Mouse (Mus musculus) hindbrain, embryonic 13.5 days (tissue): Measurements from ENCODE around the gene Als2cr12. TPM values are rescaled to one million over a fixed set of nuclear protein-coding genes. Genes with fewer than 3 reads are reported as not detected.
"Not testable (repeated sequence)": the region's sequence is repeated elsewhere in the genome, so short reads cannot be mapped to it uniquely, and the experiment has no call there.

Experiments used
- ATAC-seq: fragments of 200-750 bp; cut with Nextera tagmentation; 2 replicates; pipeline ENCODE4 v1.8.0; 2017; ENCODE audit warnings: moderate TSS enrichment; ENCODE audit not compliant: low FRiP score
- H3K27ac ChIP-seq: fragments of 300-500 bp; sonication (generic); 2 replicates; pipeline ENCODE4 v1.5.1; 2015; ENCODE audit warnings: inconsistent platforms, mild to moderate bottlenecking, moderate library complexity
- H3K27me3 ChIP-seq: fragments of 300-500 bp; sonication (generic); 2 replicates; pipeline ENCODE4 v1.6.1; 2015; ENCODE audit warnings: mild to moderate bottlenecking, inconsistent platforms
- H3K36me3 ChIP-seq: fragments of 300-500 bp; sonication (generic); 2 replicates; pipeline ENCODE4 v1.6.1; 2015; ENCODE audit warnings: mild to moderate bottlenecking, inconsistent platforms
- H3K4me1 ChIP-seq: fragments of 300-500 bp; sonication (generic); replicated peaks from 2 replicates; pipeline ENCODE4 v1.6.1; 2015; ENCODE audit warnings: inconsistent platforms
- H3K4me2 ChIP-seq: fragments of 300-500 bp; sonication (generic); 2 replicates; pipeline ENCODE4 v1.6.1; 2015; ENCODE audit warnings: inconsistent platforms, mild to moderate bottlenecking, moderate library complexity
- H3K4me3 ChIP-seq: fragments of 300-500 bp; sonication (generic); 2 replicates; pipeline ENCODE4 v1.5.1; 2015; ENCODE audit warnings: mild to moderate bottlenecking, inconsistent platforms
- H3K9ac ChIP-seq: fragments of 300-500 bp; sonication (generic); 2 replicates; pipeline ENCODE4 v1.6.1; 2015; ENCODE audit warnings: mild to moderate bottlenecking, inconsistent platforms
- H3K9me3 ChIP-seq: fragments of 300-500 bp; sonication (generic); 2 replicates; pipeline ENCODE4 v1.6.1; 2016; ENCODE audit warnings: inconsistent platforms
- WGBS: fragments of 180-500 bp; shearing (Covaris S2); methylation state at CpG from one replicate; pipeline ENCODE4 v1.1.7; 2015; 5-methylcytosine and 5-hydroxymethylcytosine counted together
- polyA plus RNA-seq: library from polyadenylated mRNA; unstranded; fragments of >200 nt; fragmentation: Nextera tagmentation; extraction: Ambion mirVana; gene quantifications from 2 replicates; pipeline ENCODE4 v1.2.1, GENCODE M21; 2015

Als2cr12 gene
- polyA plus RNA-seq = not detected in 2 replicates

DNA sequence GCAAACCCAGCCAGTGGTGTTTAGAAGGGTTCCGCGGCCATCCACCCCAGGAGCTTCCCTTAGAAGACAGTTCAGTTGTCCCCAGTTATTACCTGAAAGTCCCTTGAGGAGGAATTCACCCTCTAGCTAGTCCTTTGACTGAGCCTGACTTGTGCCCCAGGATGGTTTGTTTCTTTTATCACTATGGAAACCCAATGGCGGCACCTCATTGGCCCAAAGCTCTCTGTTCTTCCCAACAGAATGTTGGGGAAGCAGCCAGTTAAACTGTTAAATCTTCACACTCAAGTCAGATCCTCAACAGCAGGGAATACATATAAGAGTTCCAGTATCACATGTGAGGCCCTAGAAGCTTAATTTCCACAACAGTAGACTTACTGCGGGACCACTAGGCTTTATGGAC lies at the start of gene Als2cr12:
TSS of gene Als2cr12 (minus strand) at position 180 of the 400 bp plus-strand sequence.
- H3K9me3 ChIP-seq, H3K4me3 ChIP-seq, H3K27me3 ChIP-seq, H3K27ac ChIP-seq, H3K36me3 ChIP-seq, H3K9ac ChIP-seq, H3K4me2 ChIP-seq, ATAC-seq, H3K4me1 ChIP-seq: not testable (repeated sequence)
- 88% methylated on average over 4 of the region's 4 CpGs for WGBS

DNA sequence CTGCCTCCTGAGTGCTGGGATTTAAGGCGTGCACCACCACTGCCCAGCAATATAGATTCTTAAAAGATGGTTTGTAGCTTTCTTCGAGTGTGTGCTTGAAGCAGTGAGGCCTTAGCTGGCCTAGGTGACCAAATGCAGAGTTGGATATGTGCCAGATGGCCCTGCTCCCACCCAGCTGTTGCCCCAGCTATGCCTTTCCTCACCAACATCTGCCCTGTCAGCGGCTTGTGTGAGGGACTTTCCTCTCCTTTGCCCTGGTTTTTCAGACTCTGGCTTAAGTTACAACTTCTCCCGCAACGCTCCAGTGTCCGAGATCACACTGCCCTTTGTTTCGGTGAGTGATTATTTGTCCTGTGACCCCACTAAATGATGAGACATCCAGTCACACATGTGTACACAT lies 48.9 kb upstream of the Als2cr12 start:
- no peaks in the 10 kb centered on the region for H3K27me3 ChIP-seq
- peaks cover 47% of the 10 kb centered on the region for H3K36me3 ChIP-seq
- no peak for ATAC-seq
- H3K9ac ChIP-seq = no peak overlapping the region
- no peaks in the 10 kb centered on the region for H3K9me3 ChIP-seq
- H3K27ac ChIP-seq = no peak overlapping the region
- H3K4me2 ChIP-seq = no peak overlapping the region
- WGBS = 88% methylated on average over 7 of the region's 7 CpGs
- H3K4me3 ChIP-seq = no peak overlapping the region
- no peaks in the 10 kb centered on the region for H3K4me1 ChIP-seq

DNA sequence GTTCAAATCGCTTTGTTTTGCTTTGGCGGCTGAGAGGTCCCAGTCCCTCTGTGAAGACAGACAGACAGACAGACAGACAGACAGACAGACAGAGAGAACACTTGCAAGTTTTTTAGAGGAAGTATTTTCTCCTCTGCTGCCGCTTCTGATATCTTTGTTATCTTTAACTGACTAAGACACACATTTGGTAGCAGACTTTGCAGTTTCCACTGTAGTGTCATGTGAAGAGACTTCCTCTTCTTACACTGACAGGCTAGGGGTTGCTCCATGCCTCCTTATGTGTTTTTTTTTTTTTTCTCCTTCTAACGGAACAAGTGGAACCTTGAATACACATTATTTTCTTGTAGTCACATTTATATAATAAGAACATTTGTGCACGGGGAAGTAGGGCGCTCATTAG lies 47.5 kb upstream of the Als2cr12 start:
- no peaks in the 10 kb centered on the region for H3K4me1 ChIP-seq
- 96% methylated on average over 6 of the region's 6 CpGs for WGBS
- no peaks in the 10 kb centered on the region for H3K27me3 ChIP-seq
- no peak for ATAC-seq
- H3K4me3 ChIP-seq = no peak overlapping the region
- H3K9me3 ChIP-seq = no peaks in the 10 kb centered on the region
- H3K9ac ChIP-seq = no peak overlapping the region
- peaks cover 41% of the 10 kb centered on the region for H3K36me3 ChIP-seq
- H3K4me2 ChIP-seq = no peak overlapping the region
- H3K27ac ChIP-seq = no peak overlapping the region

DNA sequence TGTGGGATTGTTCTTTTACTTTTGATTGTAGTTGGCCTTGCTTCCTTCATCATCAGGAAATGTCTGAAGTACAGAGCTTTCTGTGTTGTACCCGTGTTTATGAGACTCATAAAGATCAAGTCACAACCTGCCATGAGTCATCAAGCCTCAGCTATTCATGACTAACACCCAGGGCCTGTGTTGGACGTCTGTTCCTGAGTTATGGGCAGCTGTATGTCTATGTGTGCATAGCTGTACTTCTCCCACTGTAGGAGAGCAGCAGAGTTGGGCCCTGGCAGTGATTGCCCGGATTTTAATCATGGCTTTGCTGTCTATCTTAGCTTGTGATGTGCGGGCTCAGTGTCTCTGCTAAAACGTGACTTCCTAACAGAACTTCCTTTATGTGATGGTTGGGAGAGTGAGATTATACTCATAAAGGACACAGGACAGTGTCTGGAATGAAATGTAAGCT lies 46.8 kb upstream of the Als2cr12 start:
- Histone ChIP-seq H3K4me1 (no peaks in the 10 kb centered on the region), H3K4me2 (no peak overlapping the region), H3K27me3 (no peaks in the 10 kb centered on the region), H3K36me3 (peaks cover 43% of the 10 kb centered on the region), H3K27ac (no peak overlapping the region), H3K4me3 (no peak overlapping the region), H3K9ac (no peak overlapping the region), H3K9me3 (no peaks in the 10 kb centered on the region)
- 84% methylated on average over 5 of the region's 5 CpGs for WGBS
- no peak for ATAC-seq

DNA sequence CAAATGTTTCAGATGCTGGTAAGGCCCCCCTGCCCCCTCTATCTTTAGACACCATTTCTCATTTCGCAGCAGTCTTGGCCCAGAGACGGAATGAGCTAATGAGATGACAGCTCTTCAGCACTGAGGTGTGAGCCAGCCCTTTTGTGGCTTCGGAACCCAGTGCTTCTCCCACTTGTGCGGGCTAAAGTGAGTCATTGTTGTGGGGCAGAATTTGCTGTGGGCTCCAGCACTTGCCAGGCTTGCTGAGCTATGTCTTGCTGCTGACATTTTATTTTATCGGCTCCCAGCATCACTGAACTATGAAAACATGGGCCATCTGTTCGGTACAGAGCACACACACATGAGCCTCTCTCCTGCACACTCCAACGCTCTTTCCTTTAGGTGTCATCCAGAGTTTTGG lies 43.7 kb upstream of the Als2cr12 start:
- no peak overlapping the region for H3K9ac ChIP-seq
- no peak overlapping the region for H3K4me2 ChIP-seq
- H3K4me1 ChIP-seq = no peaks in the 10 kb centered on the region
- H3K36me3 ChIP-seq = peaks cover 37% of the 10 kb centered on the region
- ATAC-seq = no peak
- H3K27me3 ChIP-seq = no peaks in the 10 kb centered on the region
- H3K9me3 ChIP-seq = no peaks in the 10 kb centered on the region
- H3K4me3 ChIP-seq = no peak overlapping the region
- H3K27ac ChIP-seq = no peak overlapping the region
- WGBS = 95% methylated on average over 7 of the region's 7 CpGs

DNA sequence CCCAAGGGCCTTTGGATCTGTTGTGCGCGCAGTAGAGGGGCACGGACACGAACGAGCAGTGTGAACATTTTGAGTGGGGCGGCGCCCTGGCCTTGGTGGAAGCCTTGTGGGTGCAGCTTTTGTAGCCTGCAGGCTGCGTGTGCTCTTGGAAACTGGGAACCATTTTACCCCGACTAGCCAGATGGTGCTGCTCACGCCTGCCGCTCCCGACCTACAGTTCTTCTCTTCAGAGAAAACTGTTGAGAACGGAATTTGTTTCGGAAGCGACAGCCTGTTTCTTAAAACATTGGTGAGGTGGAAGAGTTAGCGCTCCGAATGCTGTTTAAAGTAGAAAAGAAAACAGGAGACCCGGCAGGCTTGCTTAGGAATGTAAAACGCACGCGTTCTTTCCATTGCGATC lies 41.2 kb upstream of the Als2cr12 start:
- H3K9me3 ChIP-seq = no peaks in the 10 kb centered on the region
- no peak overlapping the region for H3K9ac ChIP-seq
- H3K4me1 ChIP-seq = no peaks in the 10 kb centered on the region
- H3K4me2 ChIP-seq = no peak overlapping the region
- no peak overlapping the region for H3K27ac ChIP-seq
- peaks cover 29% of the 10 kb centered on the region for H3K36me3 ChIP-seq
- no peaks in the 10 kb centered on the region for H3K27me3 ChIP-seq
- H3K4me3 ChIP-seq = no peak overlapping the region
- WGBS = 96% methylated on average over 22 of the region's 22 CpGs
- no peak for ATAC-seq

DNA sequence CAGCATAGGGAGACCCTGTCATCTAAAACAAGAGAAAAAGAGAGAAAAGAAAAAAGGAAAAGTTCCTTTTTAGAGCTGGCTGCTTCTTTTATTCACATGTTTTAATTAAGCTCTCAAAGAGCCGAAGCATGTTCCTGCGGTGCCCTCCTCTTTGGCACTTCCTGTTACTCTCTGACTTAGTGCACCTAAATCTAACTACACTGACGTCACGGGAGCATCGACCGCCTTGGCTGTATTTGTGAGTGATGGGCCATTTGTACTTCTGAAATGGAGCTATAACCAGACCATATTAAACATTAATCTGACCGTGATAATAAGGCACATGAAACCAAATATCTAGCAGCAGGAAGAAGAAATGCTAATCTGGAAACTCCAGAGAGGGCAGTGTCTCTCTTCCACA lies 40.2 kb upstream of the Als2cr12 start:
- Histone ChIP-seq H3K4me3 (no peak overlapping the region), H3K27me3 (no peaks in the 10 kb centered on the region), H3K4me1 (no peaks in the 10 kb centered on the region), H3K9me3 (no peaks in the 10 kb centered on the region), H3K4me2 (no peak overlapping the region), H3K9ac (no peak overlapping the region), H3K36me3 (peaks cover 24% of the 10 kb centered on the region), H3K27ac (no peak overlapping the region)
- no peak for ATAC-seq
- WGBS = 92% methylated on average over 7 of the region's 7 CpGs

DNA sequence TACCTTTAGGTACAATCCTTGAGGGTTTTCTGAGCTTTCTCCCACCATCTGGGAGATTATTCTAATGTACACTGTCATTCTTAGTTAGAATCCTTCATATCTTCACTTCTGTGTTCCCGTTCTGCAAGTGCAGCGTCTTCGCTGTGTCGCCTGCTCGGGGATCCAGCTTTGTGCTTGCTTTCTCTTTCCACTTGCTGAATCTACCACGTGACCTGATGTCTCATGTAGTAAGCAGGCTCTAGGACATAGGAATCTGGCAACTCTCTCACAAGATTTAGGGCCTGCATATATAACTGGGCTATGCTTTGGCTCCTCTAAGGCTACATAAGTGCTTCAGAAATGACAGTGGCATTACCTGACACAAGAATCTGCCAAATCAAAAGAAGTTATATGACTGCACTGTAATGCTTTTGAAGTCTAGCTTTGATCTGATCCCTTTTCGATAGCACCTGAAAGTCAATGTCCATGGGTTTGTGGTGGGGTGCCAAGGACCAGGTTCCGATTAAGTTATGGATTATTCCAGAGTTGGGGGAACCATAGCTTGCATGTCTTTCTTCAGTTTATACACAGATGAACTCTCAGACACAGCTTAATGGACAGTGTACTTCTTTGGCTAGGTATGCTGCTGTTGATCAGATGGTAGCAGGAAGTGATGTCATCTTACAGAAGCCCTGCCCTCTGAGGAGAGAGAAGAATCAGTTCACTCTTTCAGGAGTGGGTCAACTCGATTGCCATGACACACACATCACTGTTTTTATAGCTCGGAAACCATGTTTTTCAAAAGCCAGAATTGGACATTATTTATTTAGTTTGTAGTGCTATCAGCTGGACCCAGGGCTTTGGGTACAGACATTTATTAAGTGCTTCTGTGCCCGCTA lies 38.5 kb upstream of the Als2cr12 start:
- Histone ChIP-seq H3K4me1 (no peaks in the 10 kb centered on the region), H3K27ac (no peak overlapping the region), H3K9ac (no peak overlapping the region), H3K36me3 (peaks cover 16% of the 10 kb centered on the region), H3K9me3 (no peaks in the 10 kb centered on the region), H3K4me3 (no peak overlapping the region), H3K27me3 (no peaks in the 10 kb centered on the region), H3K4me2 (no peak overlapping the region)
- no peak for ATAC-seq
- WGBS = 92% methylated on average over 11 of the region's 11 CpGs

DNA sequence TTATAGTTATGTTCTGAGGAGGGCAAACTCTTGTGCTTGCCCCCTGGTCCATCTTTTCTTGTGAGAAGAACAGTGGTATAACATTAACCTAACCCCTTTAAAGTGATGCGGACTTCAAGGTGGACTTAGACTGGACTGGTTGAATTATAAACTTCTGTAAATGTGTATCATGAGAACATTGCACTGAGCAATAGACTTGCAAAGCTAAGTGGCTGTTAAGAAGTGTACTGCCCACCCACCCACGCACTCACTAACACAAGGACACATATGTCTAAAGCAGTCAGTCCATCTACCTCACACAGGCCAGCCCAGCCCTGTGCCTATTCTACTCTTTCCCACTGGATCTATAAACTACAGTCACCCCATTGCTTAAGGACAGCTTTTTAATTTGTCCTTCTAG lies 37.8 kb upstream of the Als2cr12 start:
- no peak overlapping the region for H3K4me2 ChIP-seq
- no peak overlapping the region for H3K9ac ChIP-seq
- WGBS = 89% methylated on average over 2 of the region's 2 CpGs
- no peak overlapping the region for H3K27ac ChIP-seq
- H3K36me3 ChIP-seq = peaks cover 18% of the 10 kb centered on the region
- no peak overlapping the region for H3K4me3 ChIP-seq
- H3K27me3 ChIP-seq = no peaks in the 10 kb centered on the region
- ATAC-seq = no peak
- H3K9me3 ChIP-seq = no peaks in the 10 kb centered on the region
- no peaks in the 10 kb centered on the region for H3K4me1 ChIP-seq

DNA sequence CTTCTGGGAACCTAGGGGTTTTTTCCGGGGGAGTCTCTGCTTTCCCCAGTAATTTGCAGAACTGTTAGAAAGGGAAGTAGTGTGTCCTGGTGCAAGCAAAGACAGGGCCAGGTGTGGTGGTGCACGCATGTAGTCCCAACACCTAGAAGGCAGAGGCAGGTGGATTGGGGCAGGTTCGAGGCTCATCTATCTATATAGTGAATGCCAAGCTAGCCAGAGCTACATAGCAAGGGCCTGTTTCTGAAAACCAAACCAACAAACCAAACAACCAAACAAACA lies 32.7 kb upstream of the Als2cr12 start:
- Histone ChIP-seq H3K4me3 (no peak overlapping the region), H3K4me1 (no peaks in the 10 kb centered on the region), H3K27me3 (no peaks in the 10 kb centered on the region), H3K36me3 (peaks cover 9% of the 10 kb centered on the region), H3K27ac (no peak overlapping the region), H3K4me2 (no peak overlapping the region), H3K9me3 (no peaks in the 10 kb centered on the region), H3K9ac (no peak overlapping the region)
- no peak for ATAC-seq
- WGBS = 96% methylated on average over 3 of the region's 3 CpGs

DNA sequence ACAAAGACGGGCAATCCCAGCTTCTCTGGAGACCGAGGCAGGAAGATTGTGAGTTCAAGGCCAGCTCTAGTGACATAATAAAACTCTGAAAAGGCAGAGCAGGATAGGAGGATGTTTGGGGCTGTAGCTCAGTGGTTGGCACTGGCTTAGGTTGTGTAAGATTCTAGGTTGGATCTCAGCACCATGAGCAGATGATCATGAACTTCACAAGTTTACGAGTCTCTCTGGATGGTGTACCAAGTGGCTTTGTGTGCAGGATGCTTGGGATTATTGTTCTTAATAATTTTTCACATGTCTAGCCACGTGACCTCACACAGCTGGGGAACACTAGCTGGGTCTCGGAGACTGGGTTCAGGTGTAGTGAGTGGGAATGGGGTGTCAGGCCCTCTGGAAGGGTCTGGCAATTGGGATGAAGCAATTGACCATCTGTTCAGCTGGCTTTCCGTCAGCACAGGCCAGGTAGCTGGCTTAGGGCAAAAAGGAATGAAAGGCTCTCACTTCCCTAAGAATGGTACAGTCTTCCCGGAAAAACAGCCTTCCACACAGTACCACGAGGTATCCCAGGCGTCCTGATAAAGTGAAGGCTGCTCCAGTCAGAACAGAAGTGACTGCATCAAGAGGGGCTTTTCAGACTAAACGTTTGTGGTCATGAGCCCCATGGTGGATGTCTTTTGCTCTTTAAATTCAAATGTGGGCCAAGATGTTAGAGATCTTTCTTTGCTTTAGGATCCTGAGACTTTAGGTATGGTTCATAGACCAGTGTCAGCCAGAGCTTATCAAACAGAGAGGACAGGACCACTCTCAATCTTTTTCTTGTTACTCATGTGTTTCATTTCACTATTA lies 32.2 kb upstream of the Als2cr12 start:
- H3K27me3 ChIP-seq = no peaks in the 10 kb centered on the region
- H3K4me2 ChIP-seq = no peak overlapping the region
- H3K9me3 ChIP-seq = no peaks in the 10 kb centered on the region
- no peaks in the 10 kb centered on the region for H3K4me1 ChIP-seq
- H3K36me3 ChIP-seq = peaks cover 9% of the 10 kb centered on the region
- WGBS = 93% methylated on average over 10 of the region's 10 CpGs
- ATAC-seq = no peak
- no peak overlapping the region for H3K9ac ChIP-seq
- H3K4me3 ChIP-seq = no peak overlapping the region
- no peak overlapping the region for H3K27ac ChIP-seq

DNA sequence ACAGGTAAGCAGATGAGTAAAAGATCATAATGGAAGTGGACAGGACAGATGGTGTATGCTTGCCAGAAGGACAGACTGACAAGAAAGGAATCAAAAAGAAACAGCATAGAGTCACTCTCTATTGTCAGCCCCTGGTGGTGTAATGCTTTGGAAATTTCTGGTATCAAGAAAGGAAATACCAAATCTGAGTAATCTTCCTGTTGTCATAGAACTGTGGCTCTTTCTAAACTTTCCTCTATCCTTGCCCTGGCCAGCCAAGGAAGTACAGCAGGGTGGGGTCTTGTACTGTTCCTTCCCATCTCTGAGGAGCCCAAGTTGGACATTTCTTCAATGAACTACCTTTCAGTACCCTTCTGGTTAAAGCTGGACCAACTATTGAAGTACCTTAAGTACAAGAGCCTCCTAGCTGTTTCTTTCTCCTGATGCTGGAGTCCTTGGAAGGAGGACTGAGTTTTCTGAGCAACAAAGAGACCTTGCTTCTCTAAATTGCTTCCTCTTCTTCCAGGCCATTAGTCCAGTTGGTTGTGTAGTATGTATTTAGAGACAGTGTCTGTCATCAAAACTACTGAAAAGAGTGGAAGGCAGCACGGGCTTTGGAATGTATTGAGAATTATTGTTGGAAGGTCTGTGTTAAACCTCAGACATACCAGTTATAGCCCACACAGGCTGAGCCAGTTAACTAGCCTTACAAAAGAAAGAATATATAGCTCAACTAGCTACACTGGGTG lies 31.4 kb upstream of the Als2cr12 start:
- ATAC-seq = no peak
- Histone ChIP-seq H3K4me2 (no peak overlapping the region), H3K4me3 (no peak overlapping the region), H3K27ac (no peak overlapping the region), H3K36me3 (peaks cover 9% of the 10 kb centered on the region), H3K27me3 (no peaks in the 10 kb centered on the region), H3K9me3 (no peaks in the 10 kb centered on the region), H3K9ac (no peak overlapping the region), H3K4me1 (no peaks in the 10 kb centered on the region)
- 96% methylated on average over 1 of the region's 1 CpGs for WGBS
